Mouse (Mus musculus) erythroblast, adult 5-6 weeks (primary cell): ENCODE data around the gene Hs2st1. TPM values are rescaled to one million over a fixed set of nuclear protein-coding genes. Genes with fewer than 3 reads are reported as not detected.
A peak's percentile ranks its signal among the peaks of the same experiment; 100 is the strongest.

Source experiments
- ATAC-seq: replicated peaks from 2 replicates; pipeline ENCODE4 v1.8.0; 2016; ENCODE audit warnings: moderate number of reproducible peaks, mild to moderate bottlenecking, moderate TSS enrichment, inconsistent platforms; ENCODE audit not compliant: poor library complexity, low FRiP score, severe bottlenecking
- total RNA-seq, 2 experiments: library from RNA; stranded (forward) in 1 of 2; stranded (reverse) in 1 of 2; fragments of 150-400 nt in 1 of 2; fragments of 200-764, 138-1000 nt in 1 of 2; gene quantifications; 2 replicates each; pipeline versions ENCODE4 v1.2.3 to v1.2.4; 2015 to 2017; ENCODE audit warnings: low replicate concordance in 2 of 2

The Hs2st1 gene
- total RNA-seq, 2 experiments from 2014 or later = 0.85 to 3.5 TPM

DNA sequence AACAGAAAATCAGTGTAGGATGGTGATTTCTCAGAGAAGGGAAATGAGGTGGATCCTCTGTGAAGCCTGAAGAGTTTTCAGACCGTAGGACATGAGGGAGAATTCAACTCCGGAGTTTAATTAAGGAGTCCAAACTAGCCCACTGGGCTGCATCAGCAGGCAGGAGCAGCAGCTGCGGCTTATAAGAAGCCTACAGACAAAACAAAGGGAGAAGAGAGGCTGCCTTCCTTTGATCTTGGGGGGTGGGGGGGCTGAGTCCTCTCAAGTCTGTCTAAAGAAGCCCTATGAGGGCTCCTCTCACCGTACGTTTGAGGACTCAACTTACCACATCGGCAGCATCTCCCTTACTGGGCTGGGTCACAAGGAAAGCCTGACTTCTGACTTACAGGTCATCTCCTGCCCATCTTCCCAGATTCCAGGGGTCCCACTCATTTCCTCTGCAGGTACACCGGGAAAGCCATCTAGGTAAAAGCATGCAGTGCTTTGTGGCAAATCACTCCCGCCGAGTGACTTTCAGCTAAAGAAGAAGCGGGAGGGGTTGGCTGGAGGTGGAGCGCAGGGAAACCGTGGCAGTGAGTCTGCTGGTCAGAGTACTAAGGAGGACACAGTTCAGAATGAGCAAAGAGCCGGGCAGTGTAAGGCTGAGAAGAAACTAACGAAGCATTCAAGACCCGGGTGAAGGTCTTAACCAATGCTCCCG lies 13.2 kb downstream of the Hs2st1 start:
- ATAC-seq = no peak

DNA sequence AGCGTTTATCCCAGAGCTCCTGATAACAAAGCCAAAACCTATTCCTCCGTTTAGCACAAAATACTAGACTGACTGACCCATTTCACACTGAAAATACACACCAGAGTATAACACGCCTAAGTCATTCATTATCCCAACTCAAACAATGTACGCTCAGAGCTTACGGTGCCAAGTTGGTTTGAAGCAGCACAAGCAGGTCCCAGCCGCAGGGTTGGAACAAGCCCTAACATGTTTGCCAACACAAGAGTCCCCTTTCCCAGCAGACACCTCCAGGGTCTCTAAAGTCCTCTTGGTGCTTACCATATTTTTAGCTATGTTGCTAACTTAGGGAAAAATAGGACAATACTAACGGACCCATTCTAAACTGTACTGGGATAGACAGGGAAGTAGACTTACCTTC lies 14.8 kb downstream of the Hs2st1 start:
- no peak for ATAC-seq

DNA sequence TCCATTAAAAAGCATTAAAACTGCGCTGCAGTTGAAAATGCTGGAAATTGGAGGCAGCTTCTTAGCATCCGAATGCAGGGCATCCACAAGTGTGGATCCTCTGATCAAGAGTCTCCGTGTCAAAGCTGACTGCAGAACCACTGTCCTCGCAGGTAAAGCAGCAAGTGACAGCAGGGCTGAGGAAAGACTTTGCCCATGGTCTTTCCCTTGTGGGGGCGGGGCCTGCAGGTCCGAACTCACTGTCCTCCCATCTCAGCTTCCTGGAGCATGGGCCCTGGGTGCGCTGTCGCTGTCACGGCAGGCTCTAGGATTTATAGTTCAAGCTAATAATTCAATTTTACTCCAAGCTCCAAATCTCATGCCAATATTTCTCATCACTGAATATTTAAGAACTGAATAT lies 15.5 kb downstream of the Hs2st1 start:
- ATAC-seq = no peak

DNA sequence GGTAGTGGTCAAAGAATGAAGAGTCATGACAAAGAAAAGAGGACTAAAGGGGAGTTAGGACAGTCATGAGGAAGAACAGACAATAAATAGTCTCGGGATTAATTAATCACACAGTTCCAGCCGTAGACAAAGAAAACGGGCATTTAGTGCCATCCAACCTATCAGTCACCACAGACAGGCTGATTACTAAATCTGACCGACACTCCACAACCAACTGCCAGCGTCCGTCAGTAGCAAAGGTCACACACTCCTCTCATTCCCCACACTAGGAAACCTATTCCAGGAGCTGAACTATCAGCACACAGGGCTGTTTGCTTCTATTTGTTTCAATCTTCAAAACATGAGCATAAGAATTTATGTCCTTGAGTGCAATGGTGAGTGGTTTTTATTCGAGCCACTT lies 16.0 kb downstream of the Hs2st1 start:
- no peak for ATAC-seq

DNA sequence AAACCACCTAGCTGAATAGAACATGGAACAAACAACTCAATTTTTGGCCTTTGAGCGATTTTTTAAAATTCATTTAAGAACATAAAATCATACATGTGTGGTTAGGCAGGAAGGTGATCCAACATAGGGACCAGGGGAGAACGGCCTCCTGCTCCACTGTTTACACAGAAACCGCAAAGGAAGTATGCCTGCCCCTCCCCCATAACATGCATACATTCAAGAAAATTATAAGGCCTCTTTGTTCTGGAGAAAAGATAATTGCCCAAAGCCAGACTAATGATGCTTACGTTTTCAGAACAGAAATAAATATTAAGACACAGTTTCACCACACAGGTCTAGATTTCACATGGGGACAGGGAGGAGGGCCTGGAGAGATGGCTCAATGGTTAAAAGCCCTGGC lies 18.6 kb downstream of the Hs2st1 start:
- no peak for ATAC-seq

DNA sequence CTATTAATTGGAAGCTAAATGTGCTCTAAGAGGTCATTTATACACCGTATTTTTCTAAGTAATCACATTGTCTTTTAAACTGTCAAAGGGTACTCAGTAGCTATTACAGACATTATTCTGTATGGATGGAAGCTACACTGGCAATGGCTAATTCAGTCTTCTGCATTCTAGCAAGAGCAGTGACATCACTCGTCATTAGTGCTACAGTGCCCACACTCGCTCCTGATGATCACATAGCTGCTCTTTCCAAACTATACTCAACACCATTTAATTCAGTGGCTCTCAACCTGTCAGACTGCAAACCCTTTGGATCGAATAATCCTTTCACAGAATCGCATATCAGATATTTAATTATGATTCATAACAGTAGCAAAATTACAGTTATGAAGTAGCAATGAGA lies 19.3 kb downstream of the Hs2st1 start:
- ATAC-seq = no peak

DNA sequence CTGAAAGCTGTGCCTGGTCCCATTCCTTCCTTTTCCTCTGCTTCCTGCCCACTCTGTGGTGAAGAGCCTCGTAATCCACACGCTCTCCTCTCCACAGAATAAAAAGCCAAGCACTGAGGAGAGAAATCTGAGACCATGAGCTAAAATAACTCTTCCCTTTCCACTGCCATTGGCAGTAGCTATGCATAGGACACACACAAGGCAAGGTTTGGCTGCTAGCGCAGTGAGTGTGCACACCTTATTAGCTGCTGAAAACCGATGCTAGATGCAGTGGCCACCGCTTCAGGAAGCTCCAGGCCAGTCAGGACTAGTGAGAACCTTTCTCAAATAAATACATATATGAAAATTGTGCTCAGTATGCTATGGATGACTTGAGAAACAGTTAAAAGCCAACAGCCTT lies 19.9 kb downstream of the Hs2st1 start:
- ATAC-seq = no peak

DNA sequence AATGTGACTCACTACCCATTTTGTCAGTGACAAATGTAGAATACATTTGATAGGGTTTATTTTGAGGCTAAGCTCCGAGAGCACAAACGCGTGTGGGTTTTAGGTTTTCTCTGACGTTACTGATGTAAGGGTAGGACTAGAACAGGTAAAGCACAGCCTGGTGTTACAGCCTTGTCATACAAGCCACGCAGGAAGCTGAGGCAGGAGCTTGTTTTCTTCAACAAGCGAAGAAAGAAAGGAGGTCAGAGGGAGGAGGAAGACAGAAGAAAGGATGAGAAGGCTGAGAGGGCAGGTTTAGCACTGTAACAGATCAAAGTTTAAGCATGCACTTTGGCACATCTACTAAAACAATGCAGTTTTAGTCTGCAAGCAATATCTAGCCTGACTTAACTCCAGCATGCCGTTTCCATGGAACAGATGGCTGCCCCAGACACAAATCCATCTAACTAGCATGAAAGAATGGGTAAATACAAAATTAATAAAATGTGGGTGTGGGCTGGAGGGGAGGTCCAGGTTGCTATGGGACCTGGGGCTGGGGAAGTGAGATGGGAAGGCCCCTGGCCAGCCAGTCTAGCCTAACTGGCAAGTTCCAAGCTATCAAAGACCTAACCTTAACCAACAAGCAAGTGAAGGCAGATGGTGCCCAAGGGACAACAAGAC lies 21.7 kb downstream of the Hs2st1 start:
- no peak; the same call in 1 of the 2 replicates for ATAC-seq

DNA sequence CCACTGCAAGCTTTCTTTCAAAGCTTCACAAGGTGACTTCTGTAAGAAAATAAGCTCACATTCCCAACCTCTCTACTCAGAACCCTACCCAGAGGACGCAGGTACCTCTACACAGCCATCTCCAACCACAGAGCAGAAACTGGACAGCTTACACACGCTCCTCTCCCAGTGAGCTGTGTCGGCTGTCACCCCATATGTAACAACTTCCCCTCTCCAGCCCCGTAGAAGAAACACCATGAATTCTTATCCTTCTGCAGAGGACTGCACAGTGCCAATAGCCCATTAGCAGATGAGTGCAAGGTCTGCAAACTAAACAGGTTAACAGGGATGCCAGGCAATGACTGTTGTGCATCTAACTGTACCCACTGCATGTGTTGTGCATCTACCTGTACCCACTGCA lies 23.5 kb downstream of the Hs2st1 start:
- peak; percentile 54; the same call in 1 of the 2 replicates for ATAC-seq

DNA sequence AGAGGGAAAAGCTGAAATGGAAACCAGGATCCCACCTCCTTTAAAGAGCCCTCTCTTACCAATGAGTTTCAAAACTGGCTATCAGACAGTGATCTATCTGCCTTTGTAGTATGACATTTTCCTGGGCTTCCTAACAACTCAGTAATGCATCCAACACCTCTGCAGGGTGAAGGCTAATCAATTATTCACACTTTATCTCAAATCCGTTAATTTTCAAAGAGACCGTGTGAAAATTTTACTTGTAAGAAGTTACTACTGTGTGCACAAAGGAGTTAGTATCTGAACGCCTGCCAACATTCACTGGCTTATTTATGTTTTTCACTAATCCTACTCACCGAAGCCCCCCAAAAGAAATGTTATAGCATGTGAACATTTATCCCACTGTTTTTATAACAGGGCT lies 24.1 kb downstream of the Hs2st1 start:
- ATAC-seq = no peak

DNA sequence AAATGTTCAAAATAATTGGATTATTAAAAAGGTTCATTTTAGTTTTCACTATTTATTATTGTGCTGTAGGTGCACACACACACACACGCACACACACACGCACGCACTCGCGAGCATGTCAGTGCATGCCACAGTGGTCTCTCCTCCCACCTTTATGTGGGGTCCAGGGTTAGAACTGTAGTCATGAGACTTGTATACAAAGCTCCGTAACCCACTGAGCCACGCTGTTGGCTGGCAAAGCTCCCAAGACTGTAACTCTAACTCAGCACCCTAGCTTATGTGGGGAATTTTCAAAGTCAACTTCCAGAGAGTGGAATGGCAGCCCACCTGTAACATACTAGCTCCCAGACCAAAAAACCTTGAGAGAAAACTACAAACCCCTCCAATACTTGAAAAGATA lies 24.8 kb downstream of the Hs2st1 start:
- no peak for ATAC-seq

DNA sequence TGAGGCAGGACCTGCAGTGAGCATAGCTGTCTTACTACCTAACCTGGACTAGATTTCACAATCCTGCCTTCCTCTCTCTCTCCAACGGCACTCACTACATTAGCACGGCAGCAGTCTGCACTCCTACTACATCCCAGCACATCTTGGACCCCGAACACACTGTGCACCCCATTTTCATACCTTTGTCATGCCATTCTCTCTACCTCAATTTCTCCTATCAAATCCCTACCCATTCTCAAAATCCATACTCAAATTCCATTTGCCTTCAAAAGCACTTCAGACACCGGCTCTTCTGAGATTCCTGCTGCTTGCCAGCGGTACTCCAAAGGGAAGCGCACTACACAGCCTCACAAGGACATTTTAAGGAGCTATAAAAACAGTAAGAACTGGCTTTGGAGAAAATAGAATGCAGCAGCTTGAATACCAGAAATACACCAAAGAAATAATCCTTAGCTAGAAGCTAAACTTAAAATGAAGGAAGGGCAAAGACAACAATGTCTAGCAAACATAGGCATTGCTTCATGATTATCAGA lies 28.0 kb downstream of the Hs2st1 start:
- ATAC-seq = no peak

DNA sequence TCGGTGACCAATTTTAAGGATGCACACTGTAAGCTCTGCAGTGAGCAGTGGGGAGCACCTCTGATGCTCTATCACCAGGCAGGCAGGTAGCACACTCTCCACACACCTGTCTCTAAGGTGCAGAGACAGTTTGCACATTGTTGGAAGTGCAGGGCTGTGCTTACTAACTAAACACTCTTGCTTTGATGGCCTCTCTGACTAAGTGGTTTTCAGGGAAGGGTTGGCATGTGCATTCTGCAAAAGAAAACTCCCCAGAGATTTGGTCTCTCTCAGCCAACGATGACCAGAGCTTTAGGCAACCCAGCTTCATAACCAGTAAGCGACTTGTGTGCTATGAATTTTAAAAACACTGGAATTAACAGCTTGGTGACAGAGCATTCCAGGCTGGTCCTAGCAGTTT lies 29.2 kb downstream of the Hs2st1 start:
- ATAC-seq = no peak

DNA sequence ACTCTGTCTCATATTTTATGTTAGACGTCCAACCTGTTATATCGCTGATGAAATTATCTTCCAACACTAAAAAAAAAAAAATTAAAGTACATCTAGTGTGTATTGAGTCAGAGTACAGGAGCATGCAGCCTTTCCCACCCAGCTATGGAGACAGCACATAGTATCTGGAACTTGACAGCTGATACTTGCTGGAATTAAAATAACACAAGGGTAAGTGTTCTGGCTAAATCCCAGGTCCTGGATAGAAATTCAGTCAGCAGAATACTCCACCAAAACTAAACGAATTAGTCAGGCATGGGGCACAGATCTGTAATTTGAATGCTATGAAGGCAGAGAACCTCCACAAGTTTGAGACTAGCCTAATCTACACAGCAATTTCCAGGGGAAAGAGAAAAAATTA lies 30.9 kb downstream of the Hs2st1 start:
- no peak for ATAC-seq

DNA sequence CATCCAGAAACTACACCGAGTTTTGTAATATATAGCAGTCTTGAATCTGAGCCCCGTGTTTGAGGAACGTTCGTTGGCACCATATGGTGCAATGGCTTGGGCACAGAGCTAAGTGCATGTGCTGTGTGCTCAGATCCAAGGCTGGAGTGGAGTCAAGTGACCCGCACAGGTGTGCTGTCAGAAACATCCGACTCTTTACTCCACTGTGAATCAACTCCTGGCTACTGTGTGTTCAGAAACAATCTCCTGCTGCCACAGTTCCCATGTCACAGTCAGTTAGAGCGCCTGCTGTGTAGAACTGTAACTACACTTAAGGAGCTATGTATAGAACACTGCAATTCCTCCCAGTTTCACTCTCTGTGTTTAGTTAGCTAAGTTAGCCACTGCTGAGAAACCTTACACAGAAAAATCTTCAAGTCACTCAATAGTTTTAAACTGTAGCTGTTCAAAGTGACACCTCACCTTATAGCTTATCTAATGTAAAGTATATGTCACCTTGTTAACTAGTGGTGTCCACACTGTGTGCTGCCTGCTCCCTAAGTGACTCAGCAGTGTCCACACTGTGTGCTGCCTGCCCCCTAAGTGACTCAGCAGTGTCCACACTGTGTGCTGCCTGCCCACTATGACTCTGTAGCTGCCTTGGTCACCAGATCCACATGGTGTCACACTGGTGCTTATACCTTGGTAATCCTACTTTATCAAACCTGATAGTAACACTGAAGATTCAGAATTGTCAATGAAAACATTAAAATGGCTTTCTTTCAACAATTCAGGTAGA lies 32.7 kb downstream of the Hs2st1 start:
- ATAC-seq = peak; percentile 68

DNA sequence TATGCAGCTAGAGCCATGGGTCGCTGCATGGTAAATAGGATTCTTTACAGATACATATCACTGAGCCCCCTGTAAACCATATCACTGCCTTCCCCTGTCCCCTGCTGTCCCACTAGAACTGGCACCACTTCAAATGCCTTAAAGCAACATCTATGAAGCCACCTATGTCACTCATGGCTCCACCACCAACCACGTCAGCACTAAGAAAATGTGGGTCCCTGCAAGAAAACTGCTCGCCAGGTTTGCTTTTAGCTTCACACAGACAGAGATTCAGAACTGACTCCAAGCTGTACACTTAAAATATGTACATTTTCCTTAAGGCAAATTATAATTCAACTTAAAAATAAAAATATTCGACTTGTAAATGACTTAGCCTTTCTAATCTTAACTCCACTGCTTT lies 34.9 kb downstream of the Hs2st1 start:
- no peak for ATAC-seq

DNA sequence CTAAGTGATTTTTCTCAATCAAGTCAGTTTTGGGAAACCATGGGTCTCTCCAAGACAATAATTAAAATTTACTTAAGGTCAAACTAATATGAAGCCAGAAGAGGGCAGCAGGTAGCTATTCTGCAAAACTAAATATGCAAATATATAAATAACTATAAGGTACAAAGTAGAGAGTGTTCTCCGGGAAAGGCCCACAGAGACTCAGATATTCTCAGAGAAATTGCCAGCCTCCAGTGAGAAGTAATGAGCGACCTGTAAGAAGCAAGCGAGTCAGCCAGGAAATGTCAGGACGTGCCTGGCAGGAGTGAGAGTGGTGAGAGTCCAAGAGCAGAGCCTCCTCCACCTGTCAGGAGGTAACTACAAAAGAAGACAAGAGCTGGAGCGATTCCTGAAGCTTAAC lies 39.0 kb downstream of the Hs2st1 start:
- no peak for ATAC-seq

DNA sequence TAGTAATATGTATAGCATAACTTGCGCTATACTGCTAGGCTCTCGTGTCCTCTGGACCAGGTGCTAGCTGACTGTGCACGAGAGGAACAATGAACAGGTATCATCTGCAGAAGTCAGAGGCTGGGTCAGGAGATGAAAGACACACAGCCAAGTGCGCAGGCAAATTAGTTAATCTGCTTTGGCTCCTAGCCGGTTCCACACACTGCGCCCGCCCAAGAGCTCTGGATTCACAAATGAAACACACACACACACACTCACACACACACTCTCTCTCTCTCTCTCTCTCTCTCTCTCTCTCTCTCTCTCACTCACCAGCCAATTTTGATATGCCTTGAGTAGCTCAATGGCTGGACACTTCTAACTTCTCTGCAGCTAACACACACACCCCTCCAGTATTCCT lies 42.1 kb downstream of the Hs2st1 start:
- no peak for ATAC-seq

DNA sequence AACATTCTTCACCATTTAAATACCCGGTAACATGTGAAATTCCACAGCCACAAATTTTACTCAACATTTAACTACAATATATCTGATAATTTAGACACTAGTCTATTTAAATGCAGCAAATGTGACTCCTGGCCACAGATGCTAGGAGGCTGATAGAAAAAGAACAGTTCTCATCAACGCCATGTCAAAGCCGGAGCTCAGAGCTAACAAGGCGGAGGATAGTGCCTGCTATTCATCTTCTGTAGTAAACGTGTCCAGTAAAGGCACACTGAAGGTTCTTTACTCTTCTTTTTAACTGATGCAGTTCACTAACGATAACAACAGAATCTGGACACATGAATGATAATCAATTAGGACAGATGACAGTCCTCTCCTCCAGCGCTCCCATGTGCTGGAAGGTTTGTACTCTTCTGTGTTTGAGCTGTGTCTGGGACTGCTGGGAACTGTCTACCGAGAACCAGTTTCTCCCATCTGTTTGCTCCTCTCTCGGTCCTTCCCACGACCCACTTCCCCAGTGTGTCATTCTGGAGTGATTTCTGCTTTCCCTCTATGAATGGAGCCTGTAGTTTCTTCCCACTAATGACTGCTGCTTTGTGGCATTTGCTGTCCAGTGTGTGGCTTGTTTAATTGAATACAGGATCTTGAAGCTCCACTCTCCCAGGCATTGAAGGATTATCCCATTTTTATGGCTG lies 50.3 kb downstream of the Hs2st1 start:
- ATAC-seq = no peak

DNA sequence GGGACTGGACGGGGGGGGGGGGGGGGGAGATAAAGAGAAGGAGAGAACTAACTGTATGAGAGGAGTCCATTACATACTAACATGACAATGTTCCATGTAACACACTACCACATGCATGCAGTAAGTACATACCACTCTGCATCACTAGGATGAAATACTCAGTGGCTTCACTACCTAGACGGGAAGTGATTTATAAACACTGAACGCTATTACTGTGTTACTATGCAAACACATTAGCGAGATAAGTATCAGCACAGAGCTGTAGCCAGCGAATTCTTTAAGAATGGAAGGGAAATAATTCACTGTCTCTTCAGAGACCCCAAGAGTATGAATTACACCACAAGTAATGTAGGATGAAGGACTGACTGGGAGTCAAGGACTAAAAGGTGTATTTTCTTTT lies 51.1 kb downstream of the Hs2st1 start:
- no peak for ATAC-seq
